Mouse (Mus musculus) small intestine, adult 2 months (tissue): Measurements from ENCODE around the gene Tardbp.

Source experiments
- CTCF ChIP-seq: fragments of 200-500 bp; IDR thresholded peaks from 2 replicates; pipeline ENCODE4 v1.5.1; 2012; ENCODE audit warnings: low read depth, mild to moderate bottlenecking, control low read depth, inconsistent platforms, low read length, moderate library complexity, mixed read lengths; ENCODE audit not compliant: insufficient replicate concordance, insufficient read length; ENCODE audit errors: extremely low read depth
- POLR2A ChIP-seq: fragments of 200-500 bp; IDR thresholded peaks from 2 replicates; pipeline ENCODE4 v1.6.1; 2012; ENCODE audit warnings: low read depth, mild to moderate bottlenecking, control low read depth, inconsistent platforms, low read length, moderate library complexity

DNA sequence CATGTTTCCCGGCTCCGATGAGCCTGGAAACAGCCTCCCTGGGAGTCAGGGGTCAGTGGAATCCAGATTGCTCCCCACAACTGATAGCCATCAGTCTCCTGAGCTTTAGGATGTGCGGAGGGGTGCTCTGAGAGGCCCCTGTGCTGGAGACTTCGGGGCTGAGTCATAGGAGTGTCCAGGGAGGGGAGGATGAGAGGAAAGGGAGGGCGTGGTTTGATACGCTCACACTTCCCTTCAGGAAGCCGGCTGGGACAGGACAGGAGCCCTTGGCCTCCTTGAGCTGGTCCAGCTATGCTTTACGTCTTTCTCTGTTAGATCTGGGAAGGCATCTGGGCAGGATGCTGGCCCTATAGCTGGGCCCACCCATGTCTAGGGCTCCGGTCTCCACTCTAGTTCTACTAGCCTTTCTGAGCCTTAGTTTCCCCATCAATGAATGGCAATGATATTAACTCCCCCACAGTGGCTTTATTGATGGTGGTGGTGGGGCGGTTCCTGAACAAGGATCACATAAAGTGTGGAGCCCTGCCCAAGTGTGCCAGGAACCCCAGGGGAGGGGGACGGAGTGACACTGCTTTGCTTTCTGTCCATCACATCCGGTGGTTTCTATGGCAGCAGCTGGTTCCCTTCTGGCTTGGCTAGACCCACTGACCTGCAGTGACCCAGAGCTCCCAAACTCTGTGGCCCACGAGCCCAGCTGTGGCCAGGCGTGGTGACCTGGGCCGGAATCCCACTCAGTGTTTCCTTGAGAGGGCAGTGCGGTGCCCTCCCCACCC, 49.6 kb upstream of the Tardbp start:
- no peak for TF ChIP-seq CTCF
- TF ChIP-seq POLR2A: no peak
